25 mouse cellular contexts compared by ENCODE assay signal in genomic region chr14:71234276-71234675, GRCm38 (mm10).
A peak's percentile ranks its signal among the peaks of the same experiment; 100 is the strongest.
DNase-seq lines count a peak whose midpoint lies in the region; ATAC-seq and TF ChIP-seq lines count a peak whose summit lies in the region.
"Had no signal": no experiment of that assay in that cellular context is flagged by ENCODE, and none has a peak within 500 bp of the region (broad histone marks: within the 10 kb centered on the region; RNA-seq: fewer than 3 reads in every experiment).

No protein-coding gene starts in this region.

- H3K9ac ChIP-seq in lung, postnatal 0 days (replicated peaks; ENCODE audit: low read depth) = no peak overlapping the region
- H3K9ac ChIP-seq: embryonic facial prominence, embryonic 13.5 days; forebrain, embryonic 12.5 days; forebrain, embryonic 15.5 days; hindbrain, embryonic 12.5 days; hindbrain, embryonic 15.5 days had no signal

- H3K27me3 ChIP-seq in lung, postnatal 0 days (replicated peaks; ENCODE audit: insufficient read depth, low read length) = no peaks in the 10 kb centered on the region
- H3K27me3 ChIP-seq: embryonic facial prominence, embryonic 13.5 days; forebrain, embryonic 15.5 days; hindbrain, embryonic 12.5 days; hindbrain, embryonic 15.5 days had no signal

- H3K36me3 ChIP-seq in lung, postnatal 0 days (ENCODE audit: insufficient read depth, low read length) = no peaks in the 10 kb centered on the region
- H3K36me3 ChIP-seq: embryonic facial prominence, embryonic 10.5 days; embryonic facial prominence, embryonic 13.5 days; forebrain, embryonic 12.5 days; forebrain, embryonic 15.5 days; hindbrain, embryonic 12.5 days; hindbrain, embryonic 15.5 days had no signal

- H3K4me2 ChIP-seq in lung, postnatal 0 days (replicated peaks; ENCODE audit: low read depth, low read length) = no peak overlapping the region
- H3K4me2 ChIP-seq: embryonic facial prominence, embryonic 13.5 days; forebrain, embryonic 12.5 days; forebrain, embryonic 15.5 days; heart, embryonic 11.5 days; hindbrain, embryonic 12.5 days; hindbrain, embryonic 15.5 days had no signal

- TF ChIP-seq CTCF in lung, postnatal 0 days (IDR thresholded peaks at IDR 0.05) = no peak

- TF ChIP-seq EP300 in lung, postnatal 0 days (IDR thresholded peaks at IDR 0.05) = no peak

- H3K27ac ChIP-seq in lung, postnatal 0 days (ENCODE audit: low read length) = no peak overlapping the region
- H3K27ac ChIP-seq: embryonic facial prominence, embryonic 10.5 days; embryonic facial prominence, embryonic 13.5 days; forebrain, embryonic 12.5 days; forebrain, embryonic 15.5 days; gastrocnemius, adult 2 months; hindbrain, embryonic 12.5 days; hindbrain, embryonic 15.5 days had no signal

- ATAC-seq in lung, postnatal 0 days = no peak
- ATAC-seq: activated CD4-positive, CD25-positive, alpha-beta regulatory T cell, adult 4 months; CD4-positive, CD25-positive, alpha-beta regulatory T cell, adult 4 months; forebrain, embryonic 15.5 days had no signal

- H3K4me1 ChIP-seq in lung, postnatal 0 days (ENCODE audit: insufficient read depth, low read depth, low read length) = no peaks in the 10 kb centered on the region
- H3K4me1 ChIP-seq: embryonic facial prominence, embryonic 10.5 days; embryonic facial prominence, embryonic 13.5 days; forebrain, embryonic 12.5 days; hindbrain, embryonic 12.5 days; hindbrain, embryonic 15.5 days had no signal

- 48% methylated on average over 2 of the region's 2 CpGs for WGBS in lung, postnatal 0 days

- H3K9me3 ChIP-seq in lung, postnatal 0 days (ENCODE audit: low read length) = no peaks in the 10 kb centered on the region
- H3K9me3 ChIP-seq: embryonic facial prominence, embryonic 10.5 days; embryonic facial prominence, embryonic 13.5 days; forebrain, embryonic 12.5 days; forebrain, embryonic 15.5 days; hindbrain, embryonic 12.5 days; hindbrain, embryonic 15.5 days had no signal

- peak; percentile 43 for DNase-seq in kidney, adult 9 months
- DNase-seq in kidney, adult 11 months = no peak
- peak; percentile 62 for DNase-seq in lung, postnatal 0 days (ENCODE audit: low spot score)
- no peak for DNase-seq in lung, postnatal 4 days
- DNase-seq in NIH3T3 (ENCODE audit: low read depth) = peak; percentile 55
- DNase-seq in forelimb bud, embryonic 11.5 days (ENCODE audit: low read depth, low spot score) = peak; percentile 46
- no peak for DNase-seq in spleen, postnatal 36 days (ENCODE audit: low spot score in 2 of 2)
- DNase-seq: adrenal gland, adult 8-10 months; adrenal gland, postnatal 36 days; cerebellum, adult 18-20 months; cerebellum, adult 9-10 months; cerebellum, postnatal 14 days; gastrocnemius, adult 2 months; gastrocnemius, postnatal 14 days; heart, adult 11 months had no signal

- no peak overlapping the region for H3K4me3 ChIP-seq in lung, postnatal 0 days (ENCODE audit: low read depth, low read length)
- H3K4me3 ChIP-seq: embryonic facial prominence, embryonic 10.5 days; embryonic facial prominence, embryonic 13.5 days; erythroblast, embryonic 14.5 days; forebrain, embryonic 12.5 days; forebrain, embryonic 15.5 days; gastrocnemius, adult 2 months; hindbrain, embryonic 12.5 days; hindbrain, embryonic 15.5 days had no signal

Comparison
In these comparisons a context has a peak if more than half of its experiments do, and no peak if none do; other contexts are left out.
1. DNase-seq: peak in kidney, adult 9 months (single experiment), lung, postnatal 0 days (single experiment), NIH3T3 (single experiment) and forelimb bud, embryonic 11.5 days (single experiment); none in kidney, adult 11 months (single experiment), lung, postnatal 4 days (0 of 2) and spleen, postnatal 36 days (0 of 2).